Mouse (Mus musculus) right cerebral cortex, postnatal 25 days (tissue): Measurements from ENCODE around the gene Yae1d1.
"Not testable (repeated sequence)": the region's sequence is repeated elsewhere in the genome, so short reads cannot be mapped to it uniquely, and the experiment has no call there.

Source experiments
- DNase-seq: peaks from one replicate; pipeline ENCODE4 v3.0.0; 2022

Yae1d1 gene

GRCm38 (mm10) chr13:17992697-17993514 is at the start of gene Yae1d1:
TSS of gene Yae1d1 (minus strand) at chr13:17993349.
- DNase-seq, result peak; percentile 89

GRCm38 (mm10) chr13:18038814-18039213 is 45.7 kb upstream of the Yae1d1 start:
- DNase-seq, result no peak

- DNase-seq, result no peak
Observed at GRCm38 (mm10) chr13:18016604-18017003, 23.5 kb upstream of the Yae1d1 start.

GRCm38 (mm10) chr13:18013205-18013604 is 20.1 kb upstream of the Yae1d1 start:
- DNase-seq, result peak; percentile 19

- DNase-seq, result no peak
Observed at GRCm38 (mm10) chr13:18011055-18011454, 17.9 kb upstream of the Yae1d1 start.

GRCm38 (mm10) chr13:17993515-17993847 is 332 bp upstream of the Yae1d1 start:
- DNase-seq, result no peak

- DNase-seq, result no peak
Observed at GRCm38 (mm10) chr13:17992009-17992408, 1.1 kb downstream of the Yae1d1 start.

- peak; percentile 49 for DNase-seq
Observed at GRCm38 (mm10) chr13:17983194-17983593, 10.0 kb downstream of the Yae1d1 start.

GRCm38 (mm10) chr13:17982634-17983033 is 10.5 kb downstream of the Yae1d1 start:
- no peak for DNase-seq

GRCm38 (mm10) chr13:17976854-17977739 is 16.1 kb downstream of the Yae1d1 start:
- DNase-seq, result no peak

- DNase-seq, result no peak
Observed at GRCm38 (mm10) chr13:17975891-17976290, 17.3 kb downstream of the Yae1d1 start.

GRCm38 (mm10) chr13:17975457-17975856 is 17.7 kb downstream of the Yae1d1 start:
- DNase-seq, result no peak

GRCm38 (mm10) chr13:17974734-17975133 is 18.4 kb downstream of the Yae1d1 start:
- no peak for DNase-seq

GRCm38 (mm10) chr13:17960613-17961012 is 32.5 kb downstream of the Yae1d1 start:
- no peak for DNase-seq

GRCm38 (mm10) chr13:17954282-17954681 is 38.9 kb downstream of the Yae1d1 start:
- no peak for DNase-seq

- DNase-seq, result not testable (repeated sequence)
Observed at GRCm38 (mm10) chr13:17950581-17950980, 42.6 kb downstream of the Yae1d1 start.

GRCm38 (mm10) chr13:17949555-17949954 is 43.6 kb downstream of the Yae1d1 start:
- DNase-seq, result no peak

GRCm38 (mm10) chr13:17944078-17944917 is 48.9 kb downstream of the Yae1d1 start, which contains the start of gene Rala:
TSS of gene Rala (minus strand) at chr13:17944239.
- peak; percentile 95 for DNase-seq

GRCm38 (mm10) chr13:17943306-17944077 is 49.7 kb downstream of the Yae1d1 start:
- no peak for DNase-seq

GRCm38 (mm10) chr13:17942338-17942737 is 50.8 kb downstream of the Yae1d1 start:
- DNase-seq, result no peak
